Mouse (Mus musculus) thymus, postnatal 0 days (tissue): ENCODE results near the gene Ptprm. TPM values are rescaled to one million over a fixed set of nuclear protein-coding genes. Genes with fewer than 3 reads are reported as not detected.

Experiments
- DNase-seq: peaks from one replicate; pipeline ENCODE4 v3.0.0-alpha.2; 2015; ENCODE audit warnings: low spot score
- polyA plus RNA-seq: library from polyadenylated mRNA; unstranded; fragments of >200 nt; fragmentation: Nextera tagmentation; extraction: Ambion mirVana; gene quantifications from 2 replicates; pipeline ENCODE4 v1.2.1, GENCODE M21; 2015

Ptprm gene
- polyA plus RNA-seq, 1 experiment from 2014 or later, result 1.5 TPM

- DNase-seq, result no peak
Measured at GRCm38 (mm10) chr17:67140502-67140901, 213.8 kb downstream of the Ptprm start.

GRCm38 (mm10) chr17:67138981-67139380, 215.3 kb downstream of the Ptprm start:
- no peak for DNase-seq

GRCm38 (mm10) chr17:67136876-67137275, 217.4 kb downstream of the Ptprm start:
- no peak for DNase-seq

GRCm38 (mm10) chr17:67136421-67136820, 217.8 kb downstream of the Ptprm start:
- DNase-seq, result no peak

- DNase-seq, result no peak
Measured at GRCm38 (mm10) chr17:67134235-67134634, 220.0 kb downstream of the Ptprm start.

GRCm38 (mm10) chr17:67133440-67134103, 220.7 kb downstream of the Ptprm start:
- no peak for DNase-seq

- no peak for DNase-seq
Measured at GRCm38 (mm10) chr17:67133026-67133425, 221.2 kb downstream of the Ptprm start.

GRCm38 (mm10) chr17:67127530-67127929, 226.7 kb downstream of the Ptprm start:
- no peak for DNase-seq

- no peak for DNase-seq
Measured at GRCm38 (mm10) chr17:67125596-67125995, 228.7 kb downstream of the Ptprm start.

- no peak for DNase-seq
Measured at GRCm38 (mm10) chr17:67124294-67124693, 230.0 kb downstream of the Ptprm start.

- no peak for DNase-seq
Measured at GRCm38 (mm10) chr17:67123722-67124121, 230.5 kb downstream of the Ptprm start.

GRCm38 (mm10) chr17:67120863-67121262, 233.4 kb downstream of the Ptprm start:
- no peak for DNase-seq

- DNase-seq, result no peak
Measured at GRCm38 (mm10) chr17:67118676-67119340, 235.4 kb downstream of the Ptprm start.

- no peak for DNase-seq
Measured at GRCm38 (mm10) chr17:67114842-67115241, 239.4 kb downstream of the Ptprm start.

GRCm38 (mm10) chr17:67112679-67113078, 241.6 kb downstream of the Ptprm start:
- DNase-seq, result no peak

- DNase-seq, result no peak
Measured at GRCm38 (mm10) chr17:67106176-67106575, 248.1 kb downstream of the Ptprm start.

- DNase-seq, result no peak
Measured at GRCm38 (mm10) chr17:67102051-67102450, 252.2 kb downstream of the Ptprm start.

GRCm38 (mm10) chr17:67090997-67091396, 263.3 kb downstream of the Ptprm start:
- no peak for DNase-seq

GRCm38 (mm10) chr17:67090153-67090552, 264.1 kb downstream of the Ptprm start:
- no peak for DNase-seq

- DNase-seq, result no peak
Measured at GRCm38 (mm10) chr17:67089611-67090010, 264.6 kb downstream of the Ptprm start.

- peak; percentile 12 for DNase-seq
Measured at GRCm38 (mm10) chr17:67087585-67087984, 266.7 kb downstream of the Ptprm start.

- no peak for DNase-seq
Measured at GRCm38 (mm10) chr17:67086811-67087210, 267.4 kb downstream of the Ptprm start.

- no peak for DNase-seq
Measured at GRCm38 (mm10) chr17:67084501-67084900, 269.8 kb downstream of the Ptprm start.
